Mouse (Mus musculus) lung, postnatal 4 days (tissue): ENCODE measurements at regions not wholly inside any gene's neighbourhood (a gene's known extent, or its start where the extent isn't known, plus 50 kb on each side); places are given as distances from the start of the nearest gene placed in this dataset.

ENCODE experiments used
- DNase-seq, 2 experiments: peaks; one replicate each; pipeline ENCODE4 v3.0.0; 2021

- no peak for DNase-seq
Measured at GRCm38 (mm10) chr15:31854764-31855163, 253.1 kb downstream of the Fam173b start.

DNA sequence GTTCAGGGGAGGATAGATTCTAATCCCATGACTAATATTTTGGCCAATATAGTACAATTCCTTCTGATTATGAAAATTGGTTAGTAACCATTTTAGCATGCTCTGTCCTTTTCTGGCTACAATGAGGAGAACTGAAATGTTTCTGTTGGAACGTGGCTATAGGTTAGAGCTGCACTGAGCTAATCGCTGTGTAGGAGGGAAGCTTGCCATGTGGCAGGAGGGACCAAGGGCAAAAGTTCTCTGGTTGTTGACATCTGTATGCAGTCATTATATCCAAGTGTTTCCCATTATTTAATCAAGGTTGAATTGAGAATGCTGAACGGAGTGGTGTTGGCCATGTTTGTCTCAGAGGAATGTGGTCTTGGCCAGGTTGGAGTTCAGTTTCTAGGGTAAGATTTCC, 253.5 kb downstream of the Fam173b start:
- DNase-seq, result no peak

DNA sequence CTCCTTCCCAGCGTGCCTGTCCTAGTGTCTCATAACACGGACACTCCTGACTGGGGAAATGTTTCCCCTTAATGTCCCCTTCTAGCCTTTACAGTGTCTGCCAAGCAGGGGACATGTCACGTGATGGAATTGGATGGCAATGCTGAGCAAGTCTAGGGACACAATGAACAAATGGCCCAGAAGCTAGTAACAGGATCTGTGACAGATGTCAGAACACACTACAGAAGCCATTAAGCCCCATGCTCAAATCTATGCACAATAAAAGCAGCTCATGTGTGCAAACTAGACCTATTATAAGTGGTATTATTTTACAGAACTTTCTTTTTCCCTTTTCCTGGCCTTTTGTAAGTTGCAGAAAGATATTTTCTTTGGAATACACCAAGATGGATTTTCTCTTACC, 267.4 kb downstream of the Fam173b start:
- DNase-seq, result no peak

DNA sequence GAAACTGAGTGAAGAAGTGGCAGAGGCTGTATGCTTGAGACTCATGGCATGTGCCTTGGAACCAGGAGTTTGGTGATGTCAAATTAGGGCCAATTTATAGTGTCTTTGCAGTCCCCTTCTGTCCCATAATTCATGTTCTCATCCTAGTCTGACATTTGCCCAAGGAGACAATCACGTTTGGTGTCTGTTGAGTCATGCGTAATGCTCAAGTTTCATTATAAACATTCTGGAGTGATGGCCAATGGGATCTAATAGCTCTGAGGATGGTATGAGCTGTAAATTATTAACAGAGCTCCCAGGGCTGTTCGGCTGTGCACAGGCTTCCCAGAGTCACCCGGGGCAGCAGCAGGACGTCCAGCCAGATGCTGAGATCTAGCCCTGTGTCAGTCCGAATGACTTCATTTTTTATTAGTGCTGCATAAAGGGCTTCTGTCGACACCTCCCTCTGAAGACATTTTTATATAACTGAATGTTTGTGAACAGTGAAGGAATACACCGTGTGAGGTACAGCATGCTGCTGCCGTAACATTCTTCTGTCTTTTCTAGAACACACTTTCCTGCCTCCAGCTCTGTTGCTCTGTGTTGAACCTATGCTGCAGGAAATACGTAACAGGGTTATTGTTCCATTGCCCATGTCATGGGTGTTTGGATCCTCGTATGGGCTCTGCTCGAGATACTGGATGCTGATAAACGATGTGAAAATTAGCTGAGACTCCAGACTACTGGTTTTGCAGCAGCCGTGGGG, 268.2 kb downstream of the Fam173b start:
- no peak for DNase-seq

DNA sequence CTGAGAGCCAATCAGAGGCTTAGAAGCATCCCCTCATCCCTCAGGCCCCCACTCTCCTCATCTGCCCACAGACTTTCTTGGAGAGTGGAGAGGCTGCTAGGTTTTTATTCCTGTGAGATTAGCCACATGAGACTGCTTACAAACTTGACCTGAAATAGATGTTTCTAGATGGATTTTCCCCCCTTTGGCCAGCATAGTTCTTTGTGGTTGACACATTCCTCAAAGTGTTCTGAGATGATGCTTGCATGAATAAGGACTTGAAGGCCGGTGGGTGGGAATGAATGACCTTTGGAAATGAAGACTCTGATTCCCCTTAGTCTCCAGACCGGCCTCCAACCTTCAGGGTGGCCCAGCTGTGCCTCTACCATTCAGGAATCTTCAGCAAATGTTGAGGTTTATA, 273.8 kb downstream of the Fam173b start:
- no peak for DNase-seq

DNA sequence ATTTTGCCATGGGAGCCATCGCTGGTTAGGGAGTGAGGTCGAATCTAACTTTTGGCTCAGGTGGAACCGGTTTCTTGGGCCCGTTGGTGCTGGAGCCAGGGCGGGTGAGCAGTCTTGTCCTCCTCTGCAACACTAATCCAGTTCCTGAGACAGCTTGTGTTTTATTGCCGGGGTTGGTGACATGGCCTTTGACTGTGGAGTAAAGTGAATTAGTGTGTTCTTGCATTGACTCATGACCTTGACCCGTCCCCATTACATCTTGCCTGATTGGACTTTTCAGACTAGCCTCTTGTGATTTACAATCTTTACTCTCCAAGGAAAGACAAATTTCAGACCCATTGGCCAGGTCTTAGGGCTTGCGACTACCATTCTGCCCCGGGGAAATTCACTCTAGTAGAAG, 278.8 kb downstream of the Fam173b start:
- DNase-seq, result no peak

DNA sequence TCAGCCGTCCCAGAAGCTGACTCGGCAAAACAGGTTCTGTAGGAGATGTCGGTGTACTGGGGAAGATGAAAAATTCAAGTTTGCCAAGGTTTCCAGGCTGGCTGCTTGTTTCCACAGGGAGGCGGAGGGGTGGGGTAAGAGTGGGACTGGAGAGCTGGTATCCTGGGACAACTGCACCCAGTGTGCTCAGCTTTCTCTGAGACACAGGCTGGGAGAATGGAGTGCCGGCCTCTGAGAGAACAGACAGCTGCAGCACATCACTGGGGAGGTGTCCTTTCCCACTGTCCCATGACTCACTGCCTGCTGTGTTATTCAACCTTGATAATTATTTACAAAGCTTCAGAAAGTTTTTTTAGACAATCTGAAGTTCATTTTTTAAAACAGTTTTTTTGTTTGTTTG, 280.7 kb downstream of the Fam173b start:
- no peak for DNase-seq

DNA sequence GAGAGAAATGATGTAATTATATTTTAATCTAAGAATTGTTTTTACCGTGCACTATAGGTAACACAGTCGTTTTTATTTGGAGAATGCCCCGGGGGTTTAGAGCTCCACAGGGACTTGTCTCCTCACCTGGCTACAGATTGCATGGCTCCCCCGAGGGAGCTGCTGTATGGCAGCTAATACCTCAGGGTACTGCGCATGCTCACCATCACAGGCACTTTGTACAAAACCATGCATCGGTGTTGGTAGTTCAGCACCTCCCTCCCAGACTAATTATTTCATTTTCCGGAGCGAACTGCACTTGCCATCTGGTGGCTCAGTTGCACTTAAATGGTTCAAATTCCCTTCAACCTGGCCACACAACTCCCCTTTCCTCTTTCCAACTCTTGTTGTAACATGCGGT, 281.9 kb downstream of the Fam173b start:
- no peak for DNase-seq

- no peak for DNase-seq
Measured at GRCm38 (mm10) chr15:31898904-31899650, 278.0 kb upstream of the Tas2r119 start.

- no peak for DNase-seq
Measured at GRCm38 (mm10) chr15:31900325-31900724, 276.8 kb upstream of the Tas2r119 start.

GRCm38 (mm10) chr15:31908432-31908831, 268.7 kb upstream of the Tas2r119 start:
- no peak for DNase-seq

GRCm38 (mm10) chr15:31911978-31912377, 265.1 kb upstream of the Tas2r119 start:
- no peak for DNase-seq

DNA sequence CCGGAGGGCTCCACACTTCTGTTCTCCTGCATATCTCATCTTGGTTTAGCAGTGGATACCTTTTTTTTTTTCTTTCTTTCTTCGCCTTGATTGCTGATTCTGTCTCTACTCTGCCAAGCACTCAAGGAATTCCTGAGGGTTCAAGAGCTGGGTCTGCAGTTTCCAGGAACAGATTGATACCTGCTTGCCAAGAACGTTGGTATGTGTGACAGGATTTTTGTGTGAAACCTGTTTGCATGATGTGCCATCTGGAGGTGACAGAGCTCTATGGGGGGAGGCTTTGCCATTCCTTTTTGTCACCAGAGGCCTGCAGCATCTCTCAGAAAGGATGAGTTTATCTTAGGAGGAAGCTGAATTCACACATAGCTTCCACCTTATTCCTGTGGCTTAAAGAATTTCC, 255.6 kb upstream of the Tas2r119 start:
- DNase-seq, result no peak

GRCm38 (mm10) chr15:31960301-31960700, 216.8 kb upstream of the Tas2r119 start:
- no peak for DNase-seq

GRCm38 (mm10) chr15:31961963-31962362, 215.1 kb upstream of the Tas2r119 start:
- DNase-seq, result peak; percentile 12 to 55

GRCm38 (mm10) chr15:31964911-31965310, 212.2 kb upstream of the Tas2r119 start:
- no peak for DNase-seq

DNA sequence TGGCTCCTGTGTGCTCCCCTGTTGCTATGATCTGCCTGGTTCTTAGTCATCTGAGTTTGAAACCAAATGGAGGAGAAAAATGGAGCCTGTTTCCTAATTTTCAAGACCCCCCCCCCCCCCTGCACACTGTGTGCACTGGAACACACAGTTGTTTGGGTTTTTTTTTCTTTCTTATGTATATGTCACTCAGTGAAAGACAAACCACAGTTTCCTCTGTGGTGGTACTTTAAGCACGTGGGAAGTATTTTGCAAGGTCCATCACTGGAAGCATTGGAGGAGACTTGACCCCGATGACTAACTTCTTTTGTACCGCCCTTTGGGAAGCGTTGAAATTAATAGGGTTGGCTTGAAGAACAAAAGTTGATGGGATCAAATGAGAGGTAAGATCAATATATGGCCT, 211.5 kb upstream of the Tas2r119 start:
- DNase-seq, result no peak

- no peak for DNase-seq
Measured at GRCm38 (mm10) chr15:31972891-31973290, 204.2 kb upstream of the Tas2r119 start.

- no peak for DNase-seq
Measured at GRCm38 (mm10) chr15:31973889-31974288, 203.2 kb upstream of the Tas2r119 start.

DNA sequence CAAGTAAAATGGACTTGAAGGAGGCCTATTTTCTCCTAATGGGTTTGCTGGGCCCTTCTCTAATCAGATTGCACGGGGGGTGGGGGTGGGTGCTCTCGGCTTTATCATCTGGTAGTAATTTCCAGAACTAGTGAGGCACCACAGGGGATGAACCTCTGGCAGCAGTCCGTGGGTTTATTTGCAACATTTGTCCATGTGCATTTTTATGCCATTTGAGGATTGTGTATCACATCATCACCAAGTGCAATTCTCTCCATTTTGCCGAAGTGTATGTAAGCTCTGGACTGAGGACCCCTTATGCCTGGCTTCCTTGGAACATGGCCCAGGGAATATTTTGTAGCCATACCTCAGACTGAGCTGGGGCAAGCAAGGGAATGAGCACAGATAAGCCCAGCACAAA, 200.6 kb upstream of the Tas2r119 start:
- peak in 1 of 2 experiments; percentile 31 for DNase-seq

- DNase-seq, result no peak
Measured at GRCm38 (mm10) chr15:31977563-31977962, 199.5 kb upstream of the Tas2r119 start.

GRCm38 (mm10) chr15:31979961-31980360, 197.1 kb upstream of the Tas2r119 start:
- no peak for DNase-seq

DNA sequence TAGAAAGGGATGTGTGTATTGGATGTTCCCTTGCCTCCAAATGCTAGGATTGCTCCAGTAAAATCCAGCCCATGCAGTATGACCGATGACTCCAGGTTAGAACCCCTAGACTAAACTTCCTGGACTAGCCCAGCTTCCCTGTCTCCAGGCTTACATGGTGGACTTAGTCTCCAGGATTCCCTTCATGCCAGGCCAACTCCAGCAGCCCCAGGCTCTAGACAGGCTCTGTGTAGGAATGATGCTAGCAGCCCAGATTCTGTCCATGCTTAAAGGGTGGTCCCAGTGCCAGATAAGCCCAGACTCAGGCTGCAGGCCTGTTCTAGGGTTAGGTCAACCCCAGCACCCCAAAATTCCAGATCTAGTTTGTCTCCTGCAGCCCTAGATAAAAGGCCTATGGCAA, 196.3 kb upstream of the Tas2r119 start:
- no peak for DNase-seq

DNA sequence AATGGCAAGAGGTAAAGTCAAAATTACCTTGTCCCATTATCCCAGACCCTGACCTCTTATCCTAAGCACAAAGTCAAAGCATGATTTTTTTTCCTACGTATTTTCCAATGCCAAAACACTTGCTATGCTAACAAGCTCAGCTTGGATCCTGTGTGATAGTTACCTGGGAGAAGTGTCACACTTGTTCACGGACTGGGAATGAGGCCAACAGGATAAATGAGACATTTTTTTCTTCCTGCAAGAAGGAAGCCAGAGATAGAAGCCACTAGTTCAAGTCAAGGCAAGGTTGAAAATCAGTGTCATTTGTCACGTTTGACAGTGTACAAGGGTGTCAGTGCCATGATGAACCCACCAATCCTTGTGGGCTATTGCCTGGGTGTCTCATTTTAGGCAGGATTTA, 189.8 kb upstream of the Tas2r119 start:
- DNase-seq, result no peak

DNA sequence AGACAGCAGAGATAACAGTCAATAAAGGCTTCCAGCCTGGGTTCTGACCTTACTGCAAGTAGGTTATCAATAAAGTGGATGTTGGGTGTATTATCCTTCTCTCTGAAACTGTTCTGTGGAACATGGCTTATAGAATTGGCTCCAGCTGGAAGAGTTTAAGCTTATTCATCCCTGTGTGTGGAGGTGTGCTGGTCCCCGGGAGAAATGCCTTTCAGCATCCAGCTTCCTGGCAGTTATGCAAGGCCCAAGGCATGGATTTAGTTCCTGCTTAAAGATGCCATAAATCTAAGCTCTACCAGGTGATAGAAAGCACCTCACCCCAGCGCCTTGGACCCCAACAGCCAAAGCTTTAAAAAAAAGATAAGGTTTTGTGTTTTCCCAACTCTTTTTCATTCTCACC, 188.0 kb upstream of the Tas2r119 start:
- DNase-seq, result no peak
